Mouse (Mus musculus): ENCODE data around the gene Odf3.
"Not testable (repeated sequence)": the region's sequence is repeated elsewhere in the genome, so short reads cannot be mapped to it uniquely, and the experiment has no call there.

Gene Odf3

GRCm38 (mm10) chr7:140881696-140882468 is 34.3 kb downstream of the Odf3 start, which contains the start of the genes Psmd13 and Sirt3:
Gene Psmd13 (plus strand): TSS chr7:140881968.
Gene Sirt3 (minus strand): TSS chr7:140882309.
- DNase-seq: peak; percentile 93

DNA sequence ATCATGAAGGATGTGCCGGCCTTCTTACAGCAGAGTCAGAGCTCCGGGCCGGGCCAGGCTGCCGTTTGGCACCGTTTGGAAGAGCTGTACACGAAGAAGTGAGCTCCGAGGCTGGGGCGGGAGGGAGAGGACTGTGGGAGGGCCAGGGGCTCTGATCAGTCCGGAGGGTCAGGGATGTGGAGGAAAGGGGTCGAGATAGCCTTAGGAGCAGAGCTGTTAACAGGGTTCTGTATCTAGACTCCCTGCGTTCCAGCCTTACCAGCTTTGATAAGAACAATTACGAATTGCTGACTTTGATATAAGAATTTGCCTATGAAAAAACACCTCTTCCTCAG is 34.8 kb downstream of the Odf3 start:
- DNase-seq: no peak

- DNase-seq: not testable (repeated sequence)
Observed at GRCm38 (mm10) chr7:140890636-140891035, 43.0 kb downstream of the Odf3 start.

- DNase-seq: no peak
Observed at GRCm38 (mm10) chr7:140894031-140894430, 46.4 kb downstream of the Odf3 start.

DNA sequence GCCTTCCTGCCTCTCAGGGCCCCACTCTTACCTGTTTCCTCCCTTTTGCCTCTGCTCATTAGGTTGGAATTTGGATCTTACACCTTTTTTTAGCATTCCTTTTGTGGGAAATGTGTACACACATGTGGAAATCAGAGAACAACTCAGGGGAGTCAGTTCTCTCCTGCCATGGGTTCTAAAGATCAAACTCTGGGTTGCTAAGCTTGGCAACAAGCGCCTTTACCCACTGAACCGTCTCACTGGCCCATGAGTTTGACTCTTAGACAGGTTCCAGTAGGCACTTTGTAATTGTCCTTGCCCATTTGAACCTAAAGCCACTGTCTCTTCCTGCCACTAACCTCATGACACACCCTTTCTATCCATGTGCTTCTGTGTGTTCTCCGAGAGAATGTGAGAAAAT is 47.0 kb downstream of the Odf3 start:
- peak; percentile 49 for DNase-seq

DNA sequence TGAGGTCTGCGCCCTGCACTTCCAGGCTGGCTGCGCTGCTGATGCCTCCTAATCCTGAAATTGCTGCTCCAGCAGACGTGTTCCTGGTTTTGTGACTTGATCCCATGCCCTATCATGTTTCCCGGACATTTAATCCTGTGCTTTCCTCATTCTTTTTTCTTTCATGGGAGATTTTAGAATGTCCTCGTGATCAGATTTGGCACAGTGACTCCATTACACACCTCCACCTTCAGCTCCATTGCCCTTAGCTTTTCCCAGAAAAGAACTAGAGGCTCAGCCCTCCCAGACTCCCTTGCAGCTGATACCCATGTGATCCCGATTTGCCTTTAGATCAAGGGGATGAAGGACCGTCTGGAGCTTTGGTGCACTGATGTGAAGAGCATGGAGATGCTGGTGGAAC is 50.3 kb downstream of the Odf3 start:
- no peak for DNase-seq

DNA sequence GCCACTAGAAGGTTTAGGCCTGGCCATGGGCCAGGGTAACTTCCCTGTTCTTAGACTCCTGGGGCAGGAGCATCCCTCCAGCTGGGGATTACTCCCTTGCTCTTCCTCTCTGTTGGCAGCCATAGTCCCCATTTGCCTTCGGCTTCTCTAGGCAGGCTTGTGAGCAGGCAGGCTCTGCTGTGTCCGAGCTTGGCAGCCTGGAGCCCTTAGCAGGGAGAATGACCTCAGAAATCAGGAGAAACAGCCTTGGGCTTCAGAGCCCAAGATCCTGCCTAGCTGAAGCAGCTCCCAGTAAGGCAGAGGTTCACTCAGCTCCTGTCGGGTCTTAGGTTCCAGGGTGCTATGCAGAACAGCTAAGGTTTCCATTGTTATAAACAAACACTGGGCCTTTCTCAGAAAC is 51.5 kb downstream of the Odf3 start:
- DNase-seq: no peak

DNA sequence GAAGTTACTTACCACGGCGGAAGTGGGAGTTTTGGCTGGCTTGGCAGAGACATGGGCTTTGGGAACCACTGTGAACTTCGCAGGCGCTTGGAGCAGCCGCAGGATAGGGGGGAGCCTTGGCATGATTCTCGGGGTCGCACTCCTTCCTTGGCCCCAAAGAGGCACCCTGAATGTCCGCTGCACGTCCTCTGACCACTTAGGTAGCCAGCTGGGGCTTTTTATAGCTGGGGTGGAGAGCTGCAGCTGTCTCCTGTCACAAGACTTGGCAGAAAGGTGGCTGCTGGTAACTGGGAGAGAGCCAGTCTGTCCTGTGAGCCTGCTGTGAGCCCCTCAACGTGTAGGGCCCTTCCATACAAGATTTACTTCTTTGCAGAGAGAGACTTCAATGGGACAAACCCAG is 52.6 kb downstream of the Odf3 start, which contains the start of gene Cox8b:
TSS of gene Cox8b (minus strand) at position 227 of the 400 bp plus-strand sequence.
- DNase-seq: no peak
